Mouse (Mus musculus): ENCODE results near the gene Sp3.
A peak's percentile ranks its signal among the peaks of the same experiment; 100 is the strongest.
"Not testable (repeated sequence)": the region's sequence is repeated elsewhere in the genome, so short reads cannot be mapped to it uniquely, and the experiment has no call there.

Sp3 gene

DNA sequence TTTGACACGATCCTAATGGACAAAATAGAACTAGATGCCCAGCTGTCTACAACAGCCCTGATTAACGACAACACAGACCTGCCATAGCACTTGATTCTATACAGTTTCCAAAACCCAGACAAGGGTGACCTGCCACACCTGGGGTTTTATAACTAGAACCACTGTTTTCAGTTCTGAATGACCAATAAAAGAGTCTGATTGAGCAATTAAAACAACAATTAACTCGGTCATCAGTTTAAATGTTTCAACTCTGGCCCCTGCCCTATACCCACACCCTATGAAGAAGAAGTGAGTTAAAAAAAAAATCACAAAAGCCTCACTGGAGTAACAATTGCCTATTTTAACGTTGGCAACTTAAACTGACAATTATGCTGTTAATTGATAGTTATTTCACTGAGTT, 64.1 kb downstream of the Sp3 start:
- no peak for DNase-seq (ENCODE audit: low spot score in 2 of 2)

DNA sequence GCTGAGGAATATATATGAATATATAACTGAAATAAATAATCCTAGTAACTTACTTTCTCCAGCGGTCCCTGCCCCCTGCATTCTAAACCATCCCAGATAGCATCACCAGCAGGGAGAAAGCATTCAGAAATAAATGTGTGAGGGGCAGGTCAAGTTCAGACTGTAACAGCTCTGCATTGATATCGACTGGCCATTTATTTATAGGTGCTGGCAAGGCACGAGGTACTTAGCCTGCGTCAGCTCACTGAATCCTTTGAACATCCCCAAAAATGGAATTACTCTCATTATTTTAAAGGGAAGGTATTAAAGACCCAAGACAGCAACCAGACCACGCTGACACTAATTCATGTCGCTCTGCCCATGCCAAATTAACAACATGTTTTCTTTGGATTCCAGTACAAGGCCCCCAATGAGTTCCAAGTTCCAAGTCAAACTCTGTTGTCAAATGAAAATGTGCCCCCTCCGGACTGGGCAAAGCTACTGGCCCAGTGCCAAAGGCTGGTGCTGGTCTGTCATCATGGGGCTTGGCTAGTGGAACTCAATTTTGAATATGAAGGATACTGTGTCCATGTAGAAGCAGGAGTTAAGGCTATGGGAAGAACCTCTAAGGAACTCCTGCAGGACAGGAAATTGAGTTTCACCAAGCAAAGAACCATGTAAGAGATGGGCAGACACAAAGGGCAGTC, 64.9 kb downstream of the Sp3 start:
- DNase-seq (ENCODE audit: low spot score in 2 of 2), result no peak

DNA sequence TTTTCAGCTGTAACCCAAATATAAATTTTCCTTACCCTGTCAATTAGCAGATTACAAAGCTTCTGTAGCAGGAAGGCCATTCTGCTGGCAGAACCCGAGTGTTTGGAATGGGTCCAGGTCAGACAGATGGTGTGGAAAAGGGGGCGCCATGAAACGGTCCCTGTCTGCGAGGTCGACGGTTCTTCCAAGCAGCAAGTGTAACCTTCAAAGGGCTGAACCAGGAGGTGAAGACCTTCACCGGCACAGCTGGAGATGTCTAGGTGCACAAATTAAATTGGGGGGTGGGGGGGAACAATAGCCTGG, 66.8 kb downstream of the Sp3 start:
- DNase-seq (ENCODE audit: low spot score in 2 of 2), result no peak

DNA sequence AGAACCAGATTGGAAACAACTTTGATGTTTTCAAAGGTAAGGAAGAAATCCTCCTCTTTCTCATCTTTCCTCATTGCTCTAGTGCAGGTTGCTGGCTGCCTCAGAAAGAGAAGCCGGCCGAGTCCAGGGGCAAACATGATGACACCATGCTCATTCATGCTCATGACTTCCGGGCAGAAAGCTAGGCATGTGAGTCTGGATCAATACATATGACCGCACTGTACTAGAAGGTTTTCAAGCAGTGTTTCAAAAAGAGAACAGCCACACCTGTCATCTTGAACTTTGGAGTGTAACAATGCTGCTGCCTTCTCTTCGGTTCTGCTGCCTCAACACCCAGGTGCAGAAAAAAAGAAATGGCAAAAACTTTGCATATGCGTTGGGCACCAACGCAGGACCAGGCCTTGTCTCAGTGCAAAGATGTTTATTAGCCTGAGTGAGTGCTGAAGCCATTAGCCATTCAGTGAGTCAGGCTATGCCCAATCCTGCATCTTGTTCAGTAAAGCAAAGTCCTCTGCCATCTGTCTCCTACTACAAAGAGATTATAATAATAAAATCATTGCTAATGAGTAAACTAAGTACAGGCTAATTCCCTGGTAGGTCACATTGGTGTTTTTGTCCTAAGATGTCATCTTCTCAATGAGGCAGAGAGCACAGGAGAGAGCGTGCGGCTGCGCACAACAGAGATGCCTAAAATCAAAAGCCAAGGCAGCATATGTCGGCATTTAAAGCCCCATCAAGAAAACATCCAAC, 67.4 kb downstream of the Sp3 start:
- no peak for DNase-seq (ENCODE audit: low spot score in 2 of 2)

DNA sequence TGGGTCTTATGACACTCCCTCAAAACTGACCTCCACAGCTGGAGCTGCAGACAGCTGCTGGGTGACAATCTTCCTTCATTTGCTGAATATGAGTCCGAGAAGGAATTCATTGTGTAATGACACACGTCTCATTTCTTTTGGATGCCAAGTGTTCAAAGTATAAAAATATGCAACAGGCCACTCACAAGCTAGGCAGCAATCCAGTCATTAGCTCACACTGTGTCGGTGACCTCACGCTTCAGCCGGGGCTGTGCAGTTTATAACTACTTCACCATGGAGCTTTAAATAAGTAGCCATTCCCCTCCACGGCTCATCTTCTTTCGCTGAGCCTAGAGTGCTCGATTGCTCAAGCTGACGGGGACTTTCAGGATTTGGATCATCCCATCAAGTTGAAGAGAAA, 68.7 kb downstream of the Sp3 start:
- peak; percentile 38 to 65 for DNase-seq (ENCODE audit: low spot score in 2 of 2)

DNA sequence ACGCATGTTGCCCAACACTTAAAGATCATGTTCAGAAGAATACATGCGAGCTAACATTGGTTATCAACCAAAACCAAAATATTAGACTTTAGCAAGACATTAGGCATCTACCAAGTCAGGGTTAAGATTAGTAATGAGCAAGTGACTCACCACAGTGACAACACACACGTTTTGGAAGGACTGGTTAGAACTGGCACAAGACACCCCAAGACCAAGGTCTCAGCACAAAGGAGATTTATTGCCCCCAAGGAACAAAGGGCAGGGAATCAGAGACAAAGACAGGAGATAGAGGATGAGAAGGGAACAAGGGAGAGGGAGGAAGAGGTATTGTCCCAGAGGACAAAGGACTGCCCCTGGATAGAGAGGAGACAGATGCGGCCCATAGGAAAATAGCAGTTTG, 71.2 kb downstream of the Sp3 start:
- DNase-seq (ENCODE audit: low spot score in 2 of 2), result no peak

DNA sequence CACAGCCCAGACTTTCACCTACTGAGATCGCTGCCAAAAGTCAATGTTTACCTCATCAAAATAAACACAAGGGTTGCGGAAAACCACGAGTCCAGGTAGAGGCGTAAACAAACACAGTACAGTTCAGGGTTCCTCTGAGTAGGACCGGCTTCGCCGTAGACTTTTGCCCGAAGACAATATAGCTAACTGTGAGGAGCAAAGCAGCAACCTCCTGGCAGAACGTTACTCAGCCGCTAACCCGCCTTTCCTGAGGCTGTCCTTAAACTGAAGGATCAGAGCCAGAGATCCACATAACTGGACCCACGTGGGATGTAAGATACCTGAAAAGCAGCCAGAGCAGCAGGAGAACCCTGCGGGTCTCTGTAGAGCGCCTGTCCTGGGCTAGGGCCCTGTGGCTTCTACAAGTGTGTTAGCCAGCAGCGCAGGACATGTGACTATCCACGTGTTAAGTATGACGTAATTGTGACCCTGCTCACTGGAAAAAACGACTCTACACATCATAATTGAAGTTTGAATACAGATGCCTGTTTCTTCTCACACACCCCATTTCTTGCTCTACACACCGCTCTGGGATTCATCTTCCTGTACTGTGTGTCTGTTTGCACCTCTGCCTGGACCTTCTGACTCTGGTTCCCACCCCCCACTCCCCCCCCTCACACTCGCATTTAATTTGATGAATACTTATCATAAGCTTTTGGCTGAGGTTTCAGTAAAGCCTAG, 71.9 kb downstream of the Sp3 start:
- DNase-seq (ENCODE audit: low spot score in 2 of 2), result peak in 1 of 2 experiments; percentile 11

DNA sequence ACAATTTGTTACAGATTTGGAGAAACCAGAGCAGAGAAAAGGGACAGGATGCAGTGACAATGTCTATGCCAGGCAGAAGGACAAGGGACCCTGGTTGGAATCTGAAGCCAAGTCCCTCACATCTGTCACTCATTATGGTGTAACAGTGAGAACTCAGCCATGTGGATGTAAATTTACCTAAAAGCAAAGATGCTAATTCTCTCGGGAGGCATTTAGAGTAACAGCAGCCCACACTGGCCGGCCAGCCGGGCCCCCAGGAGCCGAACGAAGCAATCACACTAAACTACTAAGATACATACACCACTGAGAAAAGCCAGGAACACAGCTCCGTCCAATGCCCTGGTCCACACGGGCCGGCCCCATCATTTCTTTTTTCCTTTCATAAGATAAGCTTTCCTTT, 73.5 kb downstream of the Sp3 start:
- DNase-seq (ENCODE audit: low spot score in 2 of 2), result no peak

DNA sequence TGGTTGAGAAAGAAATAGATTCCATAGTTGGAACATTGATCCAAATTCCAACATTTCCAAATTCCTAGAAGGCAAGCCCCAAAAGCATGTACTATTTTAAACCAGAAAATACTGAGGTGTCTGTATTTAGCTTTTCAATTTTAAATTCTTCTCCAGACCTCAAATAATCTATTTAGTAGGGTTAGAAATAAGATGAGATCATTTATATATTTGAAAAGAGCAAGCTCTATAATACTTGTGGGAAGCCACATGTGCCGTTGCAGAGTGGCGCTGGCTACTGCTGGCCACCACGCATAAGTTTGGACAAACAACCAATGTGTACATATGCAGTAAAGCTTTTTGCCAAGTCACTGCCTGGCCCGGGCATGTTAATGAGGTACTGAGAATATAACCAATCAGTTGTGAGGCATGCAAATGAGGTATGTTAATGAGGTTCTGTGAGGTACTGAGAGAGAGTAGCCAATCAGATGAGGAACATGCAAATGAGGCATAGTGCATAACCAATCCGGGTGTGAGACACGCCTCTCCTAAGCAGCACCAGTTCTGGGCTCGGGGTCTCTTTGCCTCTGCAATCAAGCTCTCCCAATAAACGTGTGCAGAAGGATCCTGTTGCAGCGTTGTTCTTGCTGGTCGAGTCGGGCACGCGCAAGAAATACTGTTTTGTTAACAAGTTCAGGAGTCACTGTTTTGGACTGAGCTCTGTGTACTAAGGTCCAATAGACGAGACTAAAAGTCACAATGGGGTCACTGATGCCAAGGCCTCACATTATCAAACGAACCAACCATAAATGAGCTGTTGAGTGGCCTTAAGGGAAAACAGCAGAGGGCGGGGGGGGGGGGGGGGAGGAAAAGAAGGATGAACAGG, 77.2 kb downstream of the Sp3 start:
- DNase-seq (ENCODE audit: low spot score in 2 of 2), result not testable (repeated sequence)

DNA sequence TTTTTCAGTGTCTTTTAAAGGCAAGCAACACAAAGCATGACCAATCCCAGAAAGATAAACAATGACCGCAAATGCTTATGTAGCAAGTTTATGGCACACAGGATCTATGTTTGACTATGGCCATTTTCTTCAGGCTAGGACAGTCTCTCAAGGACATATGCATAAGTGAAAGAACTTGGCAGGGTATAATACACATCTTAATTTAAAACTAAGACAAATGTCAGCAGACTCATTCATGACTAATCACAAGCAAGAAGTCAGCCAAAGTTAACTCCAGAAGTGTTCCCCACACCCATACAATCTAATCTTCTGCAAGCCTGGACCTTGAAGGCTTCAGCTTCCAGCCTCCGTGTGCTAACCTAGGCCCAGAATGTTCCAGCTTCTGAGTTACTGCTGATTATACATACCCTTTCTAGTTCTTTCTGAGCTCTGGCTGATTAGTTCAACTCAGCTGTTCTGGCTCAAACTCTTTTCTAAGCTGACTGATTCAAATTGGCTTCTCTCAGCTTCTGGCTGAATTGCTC, 81.4 kb downstream of the Sp3 start:
- DNase-seq (ENCODE audit: low spot score in 2 of 2), result no peak

DNA sequence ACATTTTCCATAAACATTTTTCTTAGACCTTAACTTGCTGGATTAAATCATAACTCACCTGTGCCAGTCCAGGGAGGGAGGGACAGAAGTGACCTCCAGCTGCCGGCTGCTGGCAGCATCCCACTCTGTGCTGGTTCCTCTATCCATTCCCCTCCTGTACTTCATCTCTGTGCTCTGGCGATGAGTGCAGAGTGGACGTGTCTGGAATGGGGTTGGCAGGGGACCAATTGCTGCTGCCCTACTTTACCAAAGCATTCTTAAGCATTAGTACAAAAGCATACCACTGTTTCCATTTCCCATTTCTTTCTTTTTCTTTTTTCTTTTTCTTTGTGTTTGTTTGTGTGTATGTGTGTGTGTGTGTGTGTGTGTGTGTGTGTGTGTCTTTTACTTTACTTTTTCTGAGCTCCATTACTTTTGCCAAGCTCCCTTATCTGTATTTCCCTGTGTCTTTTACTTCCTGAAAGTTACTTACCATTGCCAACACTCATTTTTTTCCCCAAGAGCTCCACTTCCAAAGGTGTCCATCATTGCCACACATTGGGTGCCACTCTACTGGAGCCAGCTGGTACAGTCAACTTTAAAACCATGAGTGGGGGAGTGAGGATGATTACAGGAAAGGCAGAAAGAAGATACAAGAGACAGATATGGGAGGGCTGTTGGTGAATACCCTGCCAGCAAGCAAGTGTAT, 82.0 kb downstream of the Sp3 start:
- peak; percentile 16 to 42 for DNase-seq (ENCODE audit: low spot score in 2 of 2)

DNA sequence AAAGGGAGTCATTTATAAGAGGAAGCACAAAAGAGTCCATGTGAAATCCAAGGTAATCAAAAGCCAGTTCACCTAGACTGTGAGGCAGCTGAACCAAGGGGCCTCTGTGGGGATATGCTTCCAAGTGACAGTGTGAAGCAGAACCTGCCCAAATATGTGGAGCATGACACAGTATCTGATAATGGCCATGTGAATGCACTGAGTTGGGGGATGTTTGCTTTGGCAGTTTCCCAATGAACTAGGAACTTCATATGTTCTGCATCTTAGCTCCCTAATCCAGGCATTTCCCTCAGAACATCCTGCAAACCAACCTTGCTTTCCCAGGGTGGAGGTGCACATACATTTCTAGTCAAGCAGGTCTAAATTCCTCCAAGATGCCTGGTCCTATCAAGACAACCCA, 90.4 kb downstream of the Sp3 start:
- DNase-seq (ENCODE audit: low spot score in 2 of 2), result no peak
